Mouse (Mus musculus) kidney, postnatal 14 days (tissue): ENCODE measurements around the gene Tm6sf2.
"Not testable (repeated sequence)": the region's sequence is repeated elsewhere in the genome, so short reads cannot be mapped to it uniquely, and the experiment has no call there.

ENCODE experiments used
- DNase-seq: peaks from one replicate; pipeline ENCODE4 v3.0.0; 2022; ENCODE audit warnings: mixed read lengths

The Tm6sf2 gene

DNA sequence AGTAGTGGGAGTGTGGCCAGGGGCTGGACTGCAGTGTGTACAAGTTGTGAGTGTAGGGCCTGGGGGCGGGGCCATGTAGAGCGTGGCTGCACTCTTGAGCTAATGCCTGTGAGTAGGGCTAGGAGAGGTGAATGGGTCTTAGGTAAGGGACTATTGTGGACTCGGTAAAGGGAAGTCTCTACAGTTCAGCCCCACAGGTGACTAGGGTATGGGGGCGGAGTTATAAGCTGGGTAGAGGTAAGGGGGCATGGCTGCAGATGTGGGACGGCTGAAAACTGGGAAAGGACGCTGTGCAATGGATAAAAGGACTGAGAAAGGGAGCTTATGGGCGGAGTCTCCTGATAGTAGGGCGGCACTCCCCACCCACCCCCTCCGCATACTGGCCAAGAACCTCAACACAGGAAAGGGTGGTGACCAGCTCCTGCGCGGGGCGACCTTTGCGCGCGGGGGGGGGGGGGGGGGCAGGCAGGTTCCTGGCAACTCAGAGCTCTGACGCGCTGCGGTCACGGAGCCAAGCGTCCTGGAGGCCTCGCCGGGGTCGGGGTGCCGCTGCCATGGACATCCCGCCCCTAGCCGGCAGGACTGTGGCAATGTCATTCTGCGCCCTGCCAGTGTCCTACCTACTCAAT, at the start of gene Tm6sf2:
Gene Tm6sf2 (plus strand): TSS at position 484 of the 629 bp plus-strand sequence.
- DNase-seq = peak; percentile 73

DNA sequence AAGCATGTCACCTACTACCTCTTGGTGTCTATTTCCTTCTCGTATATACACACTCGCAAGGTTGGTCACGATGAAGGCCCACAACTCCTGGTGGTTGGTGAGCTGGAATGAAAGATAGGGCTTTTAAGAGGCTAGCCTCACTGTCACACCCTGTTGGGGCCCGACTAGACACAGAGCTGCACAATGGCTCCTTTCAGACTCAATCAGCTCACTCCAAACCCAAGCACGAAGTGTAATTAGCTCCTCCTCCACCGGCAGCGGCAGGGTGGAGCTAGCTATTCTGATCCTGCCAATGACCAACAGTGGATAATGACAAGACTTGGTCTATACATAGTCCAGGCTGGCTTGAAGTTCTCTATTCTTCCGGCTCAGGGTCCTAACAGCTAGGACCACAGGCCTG, 49.1 kb upstream of the Tm6sf2 start:
- DNase-seq = no peak

DNA sequence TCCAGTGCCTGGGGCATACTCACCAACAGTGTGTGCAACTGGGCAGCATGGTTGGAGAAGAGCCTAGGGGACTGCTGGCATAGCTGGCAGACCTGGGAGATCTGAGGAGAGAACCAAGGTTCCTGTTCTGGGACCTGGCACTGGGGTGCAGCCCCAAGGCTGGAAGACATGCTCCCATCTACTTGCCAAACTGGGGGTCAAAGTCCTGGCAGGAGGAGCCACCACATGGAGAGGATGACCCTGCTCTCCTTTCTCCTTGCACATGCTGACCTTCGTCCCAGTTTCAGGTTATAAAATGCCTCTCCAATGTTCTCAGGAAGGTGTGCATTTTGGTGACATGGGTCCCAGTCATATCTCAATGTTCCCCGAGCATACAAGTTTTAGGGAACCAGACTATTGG, 46.6 kb upstream of the Tm6sf2 start:
- peak; percentile 57 for DNase-seq

DNA sequence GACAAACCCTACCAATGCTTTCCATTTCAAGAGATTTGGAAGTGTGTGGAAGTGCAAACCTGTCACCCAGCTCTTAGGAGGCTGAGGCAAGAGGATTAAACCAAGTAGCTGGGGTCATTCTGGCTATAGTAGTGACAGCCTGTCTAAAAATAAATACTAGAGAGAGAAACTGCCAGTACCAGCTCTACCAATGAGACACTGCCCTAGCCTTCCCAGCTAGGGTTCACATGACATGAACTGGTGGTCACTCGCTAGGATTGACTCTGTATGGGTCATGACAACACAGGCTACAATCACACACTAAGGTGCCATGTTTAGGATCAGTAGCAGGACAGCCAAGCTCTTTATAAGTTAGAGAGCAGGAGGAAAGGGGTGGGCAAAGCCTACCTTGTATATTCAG, 42.5 kb upstream of the Tm6sf2 start:
- no peak for DNase-seq

DNA sequence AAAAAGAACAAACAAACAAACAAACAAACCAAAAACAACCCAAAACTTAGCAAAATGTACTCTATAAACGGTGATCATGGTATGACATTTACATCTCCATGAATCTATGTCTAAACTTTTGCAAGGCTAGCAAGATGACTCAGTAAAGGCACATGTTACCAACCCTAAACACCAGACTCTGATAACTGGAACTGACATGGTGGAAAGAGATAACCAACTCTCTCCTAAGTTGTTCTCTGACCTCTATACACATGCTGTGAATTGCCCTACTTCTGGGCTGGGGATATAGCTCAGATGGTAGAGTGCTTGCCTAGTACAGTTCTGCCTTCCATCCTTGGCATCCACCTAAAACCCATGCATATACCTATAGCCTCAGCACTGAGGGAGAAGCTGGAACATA, 34.7 kb upstream of the Tm6sf2 start:
- no peak for DNase-seq

DNA sequence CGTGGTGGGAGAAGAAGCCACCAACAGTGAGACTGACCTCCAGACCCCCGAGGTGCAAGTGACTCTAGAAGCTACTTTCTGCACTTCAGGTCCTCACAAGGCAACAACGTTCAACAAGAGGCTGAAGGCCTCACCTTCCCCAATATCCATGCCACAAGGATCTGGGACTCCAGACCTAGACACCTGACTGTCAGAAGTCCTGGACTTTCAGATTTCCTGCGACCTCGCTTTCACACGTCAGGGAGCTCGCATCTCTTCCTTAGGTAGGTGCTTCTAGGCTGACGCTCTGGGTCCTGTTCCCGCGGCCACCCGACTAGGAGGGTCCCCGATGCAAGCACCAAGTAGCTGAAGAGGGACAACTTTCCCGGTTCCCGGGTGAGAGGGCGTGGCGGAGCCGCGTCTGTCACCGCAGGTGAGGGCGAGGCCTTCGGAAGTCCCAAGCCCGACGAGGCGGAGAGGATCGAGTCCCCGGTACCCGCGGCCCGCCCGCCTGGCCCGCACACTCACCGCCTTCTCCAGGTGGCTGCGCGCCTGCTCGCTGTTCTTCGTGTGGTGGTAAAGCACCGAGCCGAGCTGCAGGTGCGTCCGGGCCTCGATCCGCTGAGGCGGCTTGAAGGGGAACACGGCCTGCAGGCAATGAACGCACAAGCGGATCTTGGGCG, 30.7 kb upstream of the Tm6sf2 start:
- peak; percentile 45 for DNase-seq

DNA sequence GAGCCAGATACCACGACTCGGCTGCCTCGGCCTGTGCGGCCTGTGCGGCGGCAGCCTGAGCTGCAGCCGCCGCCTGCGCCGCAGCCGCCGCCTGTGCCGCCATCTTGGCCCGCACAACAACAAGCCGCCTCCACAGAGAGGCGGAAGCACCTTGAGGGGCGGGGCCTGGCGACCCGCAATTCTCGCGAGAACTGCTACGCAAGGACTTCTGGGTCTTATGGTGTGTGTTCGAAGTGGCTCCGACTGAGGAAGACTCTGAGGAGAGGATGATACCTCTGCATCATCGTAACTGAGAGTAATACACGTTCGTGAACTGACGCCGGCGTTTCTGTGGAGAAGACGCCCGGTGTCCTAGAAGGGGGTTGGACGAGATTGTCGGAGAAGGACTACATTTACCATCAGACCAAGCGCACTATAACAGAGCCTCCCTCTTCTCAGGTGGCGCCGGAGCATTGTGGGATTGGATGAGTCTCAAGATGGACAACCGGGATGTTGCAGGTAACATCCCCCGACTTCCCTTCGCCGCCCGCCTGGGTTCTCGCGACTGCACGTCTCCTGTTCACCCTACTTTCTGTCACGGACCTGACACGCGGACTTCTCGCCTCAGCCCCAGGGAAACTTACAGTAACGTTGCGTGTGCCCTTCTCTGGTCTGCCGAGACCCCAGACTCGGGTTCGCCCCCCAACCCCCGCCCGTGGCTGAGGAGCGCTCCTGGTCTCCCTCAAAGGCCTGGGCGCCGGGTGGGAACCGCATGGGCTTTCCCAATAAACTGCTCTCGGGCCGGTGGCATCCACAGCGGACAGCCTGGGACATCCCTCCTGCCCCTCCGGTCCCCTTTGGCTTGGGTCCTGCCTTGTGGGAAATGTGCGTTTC, 29.9 kb upstream of the Tm6sf2 start, which contains the start of the genes Mau2 and Sugp1:
Gene Mau2 (minus strand): TSS at position 152 of the 873 bp plus-strand sequence.
Gene Sugp1 (plus strand): TSS at position 231 of the 873 bp plus-strand sequence.
- DNase-seq = peak; percentile 96

DNA sequence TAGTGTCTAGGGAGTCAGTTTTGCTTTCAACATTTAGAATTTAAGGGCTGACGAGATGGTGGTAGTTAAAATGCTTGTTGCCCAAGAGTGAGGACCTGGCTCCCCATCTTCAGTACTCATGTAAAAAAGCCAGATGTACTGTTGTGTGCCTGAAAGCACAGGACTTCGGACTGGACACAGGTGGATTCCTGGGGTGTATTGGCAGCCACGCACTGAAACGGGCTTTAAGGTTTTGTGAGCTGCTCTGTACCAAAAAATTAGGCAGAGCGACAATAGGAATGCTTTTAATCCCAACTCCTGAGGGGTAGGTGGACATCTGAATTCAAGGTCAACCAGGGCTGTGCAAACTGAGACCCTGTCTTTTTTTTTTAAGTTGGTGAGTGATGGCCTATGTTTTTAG, 28.7 kb upstream of the Tm6sf2 start:
- no peak for DNase-seq

DNA sequence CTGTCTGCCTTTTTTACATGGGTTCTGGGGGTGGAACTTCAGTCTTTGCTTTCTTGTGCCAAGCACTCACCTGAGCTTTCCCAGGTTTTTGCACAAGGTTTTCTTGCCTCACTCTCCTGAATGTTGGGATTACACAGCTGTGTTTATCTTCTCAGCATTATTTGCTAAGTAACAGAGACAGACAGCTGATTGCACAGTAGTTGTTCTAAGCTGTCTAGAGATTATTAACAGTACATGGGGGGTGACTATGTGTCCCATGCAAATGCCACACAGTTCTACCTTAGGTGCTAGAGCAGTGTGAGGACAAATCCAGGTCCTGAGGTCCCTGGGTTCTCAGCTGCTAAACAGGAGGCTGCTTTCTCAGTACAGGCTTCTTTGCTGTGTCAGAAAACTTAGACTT, 23.1 kb upstream of the Tm6sf2 start:
- DNase-seq = no peak

DNA sequence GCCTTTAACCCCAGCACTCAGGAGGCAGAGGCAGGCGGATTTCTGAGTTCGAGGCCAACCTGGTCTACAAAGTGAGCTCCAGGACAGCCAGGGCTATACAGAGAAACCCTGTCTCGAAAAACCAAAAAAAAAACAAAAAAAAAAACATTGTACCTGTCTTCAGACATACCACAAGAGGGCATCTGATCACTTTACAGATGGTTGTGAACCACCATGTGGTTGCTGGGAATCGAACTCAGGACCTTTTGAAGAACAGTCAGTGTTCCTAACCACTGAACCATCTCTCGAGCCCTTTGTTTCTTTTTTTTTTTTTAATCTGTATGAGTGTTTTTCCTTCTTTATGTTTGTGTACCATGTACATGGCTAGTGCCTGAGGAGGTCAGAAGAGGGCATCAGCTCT, 22.3 kb upstream of the Tm6sf2 start:
- not testable (repeated sequence) for DNase-seq

DNA sequence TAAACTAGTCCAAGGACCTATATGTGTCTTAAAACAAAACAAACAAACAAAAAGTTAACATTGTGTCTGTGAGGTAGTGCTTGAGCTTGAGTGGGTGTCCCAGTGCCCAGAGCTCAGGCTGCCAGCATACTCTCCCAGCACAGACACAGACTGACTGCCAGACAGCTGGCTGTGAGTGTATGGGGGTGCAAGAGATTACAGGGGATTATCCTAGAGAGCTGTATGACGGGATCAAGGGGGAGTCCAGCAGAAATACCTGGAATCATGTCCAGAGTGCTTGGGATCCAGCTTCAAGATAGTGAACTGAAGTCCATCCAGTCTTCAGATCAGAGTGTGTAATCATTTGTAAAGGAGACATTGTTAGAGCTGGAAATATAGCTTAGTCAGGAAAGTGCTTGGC, 15.0 kb upstream of the Tm6sf2 start:
- DNase-seq = no peak

DNA sequence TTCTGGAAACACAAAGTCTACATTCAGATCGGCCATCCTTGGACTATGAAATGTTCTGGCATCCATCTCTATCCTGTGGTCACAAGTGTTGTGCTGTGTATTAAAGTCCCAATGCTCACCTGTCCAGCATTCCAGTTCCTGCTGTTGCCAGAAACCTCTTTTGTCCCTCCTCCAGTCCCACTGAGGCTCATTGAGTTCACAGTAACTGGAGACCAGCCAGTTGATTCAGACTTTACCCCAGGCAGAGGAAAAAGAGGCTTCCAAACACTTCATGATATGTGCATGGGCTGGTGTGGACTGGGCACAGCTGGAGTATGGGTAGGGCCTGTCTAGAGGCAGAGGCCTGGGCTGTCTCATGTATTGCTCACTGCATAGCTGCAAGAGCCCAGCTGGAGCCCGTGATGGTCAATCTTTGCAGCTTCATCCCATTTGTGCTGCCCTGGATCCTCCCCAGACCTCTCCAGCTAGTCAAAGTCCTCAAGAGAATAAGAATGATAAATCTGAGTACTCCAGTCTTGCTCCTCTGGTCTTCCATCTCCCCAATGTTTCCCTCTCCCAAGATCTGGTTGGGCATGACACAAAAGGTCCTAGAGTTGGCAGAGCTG, 786 bp upstream of the Tm6sf2 start:
- DNase-seq = peak; percentile 17

DNA sequence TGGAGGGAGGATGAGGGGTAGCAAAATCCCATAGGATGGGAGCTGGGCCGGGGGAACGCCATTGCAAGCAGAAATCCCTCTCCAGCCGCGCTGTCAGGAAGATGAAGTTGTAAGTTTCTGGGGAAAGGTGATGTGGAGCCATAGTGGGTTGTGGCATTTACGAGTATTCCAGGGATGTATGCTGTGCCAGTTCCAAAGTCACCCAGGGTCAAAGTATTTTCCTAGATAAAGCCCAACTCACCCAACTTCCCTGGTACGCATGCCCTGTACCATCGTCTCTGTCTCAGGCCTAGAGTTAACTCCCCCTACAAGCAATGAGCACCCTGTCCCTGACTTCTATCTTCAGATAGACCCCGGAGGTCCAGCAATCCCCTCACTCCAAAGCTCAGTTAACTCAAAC, 396 bp downstream of the Tm6sf2 start:
- DNase-seq = no peak

DNA sequence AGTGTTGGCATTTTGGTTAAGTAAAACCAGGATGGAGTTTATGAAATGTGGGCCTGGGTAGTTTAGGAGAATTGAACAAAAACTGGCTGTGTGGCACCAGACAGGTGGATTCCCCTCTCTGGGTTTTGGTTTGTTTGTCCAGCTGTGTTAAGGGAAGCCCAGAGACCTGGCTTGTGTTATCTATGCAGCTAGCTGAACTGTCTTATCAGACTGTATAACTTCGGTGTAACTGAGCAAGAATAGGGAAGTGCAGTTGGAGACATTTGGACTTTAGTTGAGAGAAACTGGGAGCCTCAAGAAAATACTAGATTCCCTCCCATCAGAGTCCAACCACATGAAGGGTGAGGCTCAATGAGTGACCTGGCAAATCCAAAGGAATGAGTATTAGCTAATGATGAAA, 958 bp downstream of the Tm6sf2 start:
- DNase-seq = no peak

DNA sequence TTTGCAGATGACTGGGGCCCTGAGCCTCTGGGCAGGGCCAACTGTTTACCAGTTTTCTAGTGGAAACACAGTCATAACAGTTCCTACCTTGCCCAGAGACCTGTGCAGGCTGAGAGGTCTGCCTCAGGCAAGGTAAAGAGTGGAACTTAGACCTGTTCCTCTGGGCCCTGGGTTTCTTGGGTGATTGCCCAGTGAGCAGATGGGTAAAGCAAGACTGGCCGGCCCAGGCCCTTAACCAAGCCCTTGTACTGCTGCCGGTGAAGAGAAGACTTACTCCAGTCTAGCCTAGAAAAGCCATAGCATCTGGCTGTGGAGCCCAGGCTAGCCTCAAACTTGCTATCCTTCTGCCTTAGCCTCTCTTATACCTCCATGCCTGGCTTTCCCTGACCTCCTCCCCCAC, 9.3 kb downstream of the Tm6sf2 start:
- DNase-seq = no peak

DNA sequence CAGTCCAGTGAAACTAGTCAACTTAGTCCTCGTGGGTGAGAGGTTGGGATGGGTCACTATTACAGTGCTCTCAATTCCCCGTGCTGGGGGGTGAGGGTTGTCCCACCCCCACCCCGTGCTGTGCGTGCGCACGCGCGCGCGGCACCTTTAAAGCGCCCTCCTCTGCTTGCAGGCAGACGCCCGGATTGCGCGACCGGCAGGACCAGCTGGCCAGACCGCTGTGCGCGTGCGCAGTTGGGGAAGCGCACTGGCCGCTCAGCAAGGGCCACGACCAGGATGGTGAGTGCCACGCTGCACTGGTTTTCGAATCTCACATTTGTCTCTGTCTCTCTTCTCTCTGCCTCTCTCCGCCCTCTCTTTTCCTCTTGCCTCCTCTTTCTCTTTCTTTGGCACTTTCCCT, 10.6 kb downstream of the Tm6sf2 start, which contains the start of gene Hapln4:
Gene Hapln4 (plus strand): TSS at position 173 of the 400 bp plus-strand sequence.
- peak; percentile 59 for DNase-seq

DNA sequence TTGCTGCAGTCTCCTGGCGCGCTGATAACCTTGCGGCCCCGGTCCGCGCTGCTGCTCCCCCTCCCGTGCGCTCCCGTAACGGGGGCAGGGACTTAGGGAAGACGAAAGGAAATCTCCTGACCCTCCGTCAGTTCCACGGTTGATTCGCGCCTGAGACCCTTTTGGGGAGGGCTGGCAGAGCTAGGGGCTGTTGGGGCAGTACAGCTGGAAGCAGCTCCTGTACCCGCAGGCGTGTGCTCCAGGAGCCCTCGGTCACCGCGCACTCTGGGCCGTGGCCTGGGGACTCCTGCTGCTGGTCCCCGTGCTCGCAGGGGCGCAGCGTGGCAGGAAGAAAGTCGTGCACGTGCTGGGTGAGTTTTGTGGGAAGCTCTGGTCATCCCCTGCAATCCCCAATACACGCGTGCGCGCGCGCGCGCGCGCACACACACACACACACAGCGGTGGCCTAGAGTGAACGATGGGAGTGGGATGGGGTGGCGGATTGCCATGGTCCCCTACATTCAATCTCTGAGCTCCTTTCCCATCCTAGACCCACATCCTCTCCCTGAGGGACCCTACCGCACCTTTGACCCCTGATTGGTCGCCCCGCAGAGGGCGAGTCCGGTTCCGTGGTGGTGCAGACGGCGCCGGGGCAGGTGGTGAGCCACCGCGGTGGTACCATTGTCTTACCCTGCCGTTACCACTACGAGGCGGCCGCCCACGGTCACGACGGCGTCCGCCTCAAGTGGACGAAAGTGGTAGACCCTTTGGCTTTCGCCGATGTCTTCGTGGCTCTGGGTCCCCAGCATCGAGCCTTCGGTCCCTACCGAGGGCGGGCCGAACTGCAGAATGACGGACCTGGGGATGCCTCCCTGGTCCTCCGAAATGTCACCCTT, 11.7 kb downstream of the Tm6sf2 start:
- no peak for DNase-seq

DNA sequence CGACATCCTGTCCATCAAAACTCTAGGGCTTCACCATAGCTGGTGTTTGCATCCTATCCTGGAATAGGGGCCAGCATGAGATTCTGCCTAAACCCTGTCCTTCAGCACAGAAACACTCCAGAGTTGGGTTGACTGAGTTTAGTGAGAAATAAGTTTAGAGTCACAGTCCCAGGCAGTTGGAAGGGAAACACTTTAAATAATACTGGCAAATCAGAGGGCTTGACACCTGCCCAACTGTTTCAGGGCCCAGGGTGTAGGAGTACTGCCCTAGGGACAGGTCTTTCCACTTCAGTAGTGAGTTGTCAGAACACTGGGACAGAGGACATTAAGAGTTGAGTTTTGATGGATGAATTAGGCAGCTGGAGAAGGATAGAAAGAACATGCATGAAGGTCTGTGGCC, 13.4 kb downstream of the Tm6sf2 start:
- DNase-seq = no peak

DNA sequence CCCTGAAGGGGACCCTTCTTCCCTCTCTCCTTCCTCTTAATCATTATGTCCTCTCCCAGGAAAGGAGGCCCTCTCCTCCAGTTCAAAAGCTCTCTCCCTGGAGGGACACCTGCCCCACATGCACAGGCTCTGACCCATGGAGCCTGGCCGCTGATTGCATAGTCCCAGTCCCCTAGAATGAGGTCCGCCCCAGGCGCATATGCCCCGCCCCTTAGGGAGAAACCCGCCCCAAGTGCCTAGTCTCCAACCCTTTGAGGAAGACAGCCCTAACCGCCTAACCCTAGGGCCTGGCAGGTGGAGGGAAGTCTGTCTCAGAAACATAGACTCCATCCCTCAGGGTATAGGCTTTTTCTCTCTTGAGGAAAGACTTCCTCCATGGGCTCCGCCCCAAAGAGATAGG, 14.5 kb downstream of the Tm6sf2 start:
- DNase-seq = no peak

DNA sequence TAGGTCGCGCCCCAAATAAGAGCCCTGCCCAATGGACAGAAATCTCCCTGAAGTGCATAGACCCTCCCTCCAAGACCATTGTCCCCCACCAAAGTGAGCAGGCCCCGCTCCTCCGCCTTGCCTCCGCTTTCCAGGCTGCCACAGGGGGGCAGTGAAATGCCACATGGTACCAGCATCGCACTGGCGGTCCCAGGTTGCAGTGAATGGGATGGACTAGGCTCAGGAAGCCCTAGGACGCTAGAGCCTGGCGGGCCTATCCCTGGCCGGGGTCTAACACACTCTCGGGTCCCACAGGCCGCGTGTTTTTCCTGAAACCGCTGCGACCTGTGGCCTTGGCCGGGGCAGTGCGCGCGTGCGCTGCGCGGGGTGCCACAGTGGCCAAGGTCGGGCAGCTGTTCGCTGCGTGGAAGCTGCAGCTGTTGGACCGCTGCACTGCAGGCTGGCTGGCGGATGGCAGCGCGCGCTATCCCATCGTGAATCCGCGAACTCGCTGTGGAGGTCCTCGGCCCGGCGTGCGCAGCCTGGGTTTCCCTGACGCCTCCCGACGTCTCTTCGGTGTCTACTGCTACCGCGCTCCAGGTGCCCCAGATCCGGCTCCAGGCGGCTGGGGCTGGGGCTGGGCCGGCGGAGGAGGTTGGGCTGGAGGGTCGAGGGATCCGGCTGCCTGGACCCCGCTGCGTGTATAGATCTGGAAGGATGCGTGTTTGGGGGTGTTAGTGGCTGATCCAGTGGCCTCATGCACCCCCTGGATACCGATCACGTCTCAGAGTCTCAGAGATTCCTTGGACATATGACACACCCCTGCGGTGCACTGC, 15.3 kb downstream of the Tm6sf2 start:
- peak; percentile 34 for DNase-seq

DNA sequence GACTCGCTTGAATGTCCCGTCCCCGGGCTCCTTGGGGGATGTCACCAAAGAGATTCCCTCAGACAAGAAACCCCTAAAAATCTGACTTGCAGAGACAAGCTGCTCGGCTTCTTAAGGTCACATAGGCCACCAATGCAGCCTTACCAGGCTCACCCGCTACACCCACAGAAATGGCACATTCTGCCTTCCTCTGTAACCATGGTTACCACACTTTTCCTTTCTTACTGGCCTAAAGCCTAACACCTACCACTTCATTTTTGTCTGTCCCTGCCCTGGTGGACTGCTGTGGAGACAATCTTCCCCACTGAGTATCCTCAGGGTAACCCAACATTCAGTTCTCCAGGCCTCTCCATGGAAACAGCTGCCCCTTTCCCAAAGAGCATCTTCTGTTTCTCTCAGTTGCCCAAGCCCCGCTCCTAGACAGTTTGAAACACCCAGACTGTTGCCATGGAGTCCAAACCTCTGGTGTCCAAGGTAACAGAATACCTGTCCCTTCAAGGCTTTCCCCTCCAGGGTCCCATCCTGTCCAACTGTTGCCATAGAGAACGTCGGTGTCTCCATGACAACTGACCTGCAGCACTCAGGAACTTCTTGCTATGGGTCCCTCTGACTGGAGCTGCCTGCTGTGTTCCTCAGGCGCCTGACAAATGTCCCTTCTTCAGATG, 16.7 kb downstream of the Tm6sf2 start:
- DNase-seq = no peak
